Mouse (Mus musculus) forebrain, embryonic 16.5 days (tissue): ENCODE results near the gene Oxsm. TPM values are rescaled to one million over a fixed set of nuclear protein-coding genes. Genes with fewer than 3 reads are reported as not detected.

ENCODE experiments used
- polyA plus RNA-seq: library from polyadenylated mRNA; unstranded; fragments of >200 nt; fragmentation: Nextera tagmentation; extraction: Ambion mirVana; gene quantifications from 2 replicates; pipeline ENCODE4 v1.2.1, GENCODE M21; 2015

Gene Oxsm
- polyA plus RNA-seq, 1 experiment from 2014 or later: 2.7 TPM

Other genes with a start within 250 kb of the Oxsm start
- 25.2 and 28.7 TPM in 2 replicates for gene Ngly1, start 528 bp downstream of the Oxsm start, polyA plus RNA-seq
- gene Top2b, start 115.4 kb upstream of the Oxsm start, polyA plus RNA-seq: 106 and 127 TPM in 2 replicates